Comparison of ENCODE assay signal across 20 mouse cellular contexts in genomic region chr8:86331383-86331782, GRCm38 (mm10).
DNase-seq lines count a peak whose midpoint lies in the region; ATAC-seq and TF ChIP-seq lines count a peak whose summit lies in the region.
"Had no signal": no experiment of that assay in that cellular context is flagged by ENCODE, and none has a peak within 500 bp of the region (broad histone marks: within the 10 kb centered on the region; RNA-seq: fewer than 3 reads in every experiment).

No protein-coding gene starts in this region.

- no peaks in the 10 kb centered on the region for H3K9me3 ChIP-seq in forebrain, embryonic 14.5 days (replicated peaks; ENCODE audit: control insufficient read depth, low read length)
- H3K9me3 ChIP-seq in forebrain, embryonic 16.5 days (ENCODE audit: control insufficient read depth, low read length) = no peaks in the 10 kb centered on the region
- no peaks in the 10 kb centered on the region for H3K9me3 ChIP-seq in lung, postnatal 0 days (ENCODE audit: low read length)
- H3K9me3 ChIP-seq: embryonic facial prominence, embryonic 13.5 days; embryonic facial prominence, embryonic 15.5 days; forebrain, embryonic 10.5 days had no signal

- no peak overlapping the region for H3K4me2 ChIP-seq in forebrain, embryonic 14.5 days (ENCODE audit: low read length)
- no peak overlapping the region for H3K4me2 ChIP-seq in forebrain, embryonic 16.5 days (ENCODE audit: low read length)
- H3K4me2 ChIP-seq in lung, postnatal 0 days (replicated peaks; ENCODE audit: low read depth, low read length) = no peak overlapping the region
- H3K4me2 ChIP-seq: embryonic facial prominence, embryonic 13.5 days; embryonic facial prominence, embryonic 15.5 days had no signal

- no peak overlapping the region for H3K4me3 ChIP-seq in forebrain, embryonic 14.5 days (ENCODE audit: low read depth, low read length)
- H3K4me3 ChIP-seq in forebrain, embryonic 16.5 days (replicated peaks; ENCODE audit: low read length) = no peak overlapping the region
- no peak overlapping the region for H3K4me3 ChIP-seq in lung, postnatal 0 days (ENCODE audit: low read depth, low read length)
- H3K4me3 ChIP-seq: embryonic facial prominence, embryonic 13.5 days; embryonic facial prominence, embryonic 15.5 days; erythroblast, embryonic 14.5 days; forebrain, embryonic 10.5 days had no signal

- 66% methylated on average over 6 of the region's 6 CpGs for WGBS in forebrain, embryonic 14.5 days
- 57% methylated on average over 6 of the region's 6 CpGs for WGBS in forebrain, embryonic 16.5 days
- WGBS in lung, postnatal 0 days = 35% methylated on average over 6 of the region's 6 CpGs

- DNase-seq in forebrain, embryonic 14.5 days (ENCODE audit: low spot score) = peak; percentile 39
- DNase-seq in lung, postnatal 0 days (ENCODE audit: low spot score) = peak; percentile 49
- no peak for DNase-seq in lung, postnatal 10 days
- DNase-seq in lung, postnatal 36 days = peak; percentile 18
- no peak for DNase-seq in lung, postnatal 4 days
- DNase-seq: adrenal gland, adult 2 months; adrenal gland, postnatal 10 days; adrenal gland, postnatal 25 days; cerebellum, adult 11 months; cerebellum, adult 18-20 months; cerebellum, adult 8-10 months; cerebellum, adult 9-11 months; cerebellum, postnatal 14 days; cerebellum, postnatal 36 days; embryo, embryonic 11 days had no signal

- H3K27ac ChIP-seq in forebrain, embryonic 14.5 days (ENCODE audit: low read depth, low read length) = no peak overlapping the region
- no peak overlapping the region for H3K27ac ChIP-seq in forebrain, embryonic 16.5 days (ENCODE audit: low read length)
- H3K27ac ChIP-seq in lung, postnatal 0 days (ENCODE audit: low read length) = no peak overlapping the region
- H3K27ac ChIP-seq: embryonic facial prominence, embryonic 13.5 days; embryonic facial prominence, embryonic 15.5 days; forebrain, embryonic 10.5 days had no signal

- no peaks in the 10 kb centered on the region for H3K36me3 ChIP-seq in forebrain, embryonic 14.5 days (ENCODE audit: control insufficient read depth, insufficient read depth, low read length)
- no peaks in the 10 kb centered on the region for H3K36me3 ChIP-seq in forebrain, embryonic 16.5 days (ENCODE audit: control insufficient read depth, insufficient read depth)
- H3K36me3 ChIP-seq in lung, postnatal 0 days (ENCODE audit: insufficient read depth, low read length) = no peaks in the 10 kb centered on the region
- H3K36me3 ChIP-seq: embryonic facial prominence, embryonic 13.5 days; embryonic facial prominence, embryonic 15.5 days; forebrain, embryonic 10.5 days had no signal

- peak; percentile 67 for TF ChIP-seq EP300 in lung, postnatal 0 days (IDR thresholded peaks at IDR 0.05)

- H3K27me3 ChIP-seq in forebrain, embryonic 14.5 days (replicated peaks; ENCODE audit: control insufficient read depth, insufficient read depth, low read length) = no peaks in the 10 kb centered on the region; the same call in 1 of the 2 replicates
- H3K27me3 ChIP-seq in forebrain, embryonic 16.5 days (replicated peaks; ENCODE audit: control insufficient read depth, insufficient read depth, low read length) = no peaks in the 10 kb centered on the region
- no peaks in the 10 kb centered on the region for H3K27me3 ChIP-seq in lung, postnatal 0 days (replicated peaks; ENCODE audit: insufficient read depth, low read length)
- H3K27me3 ChIP-seq: embryonic facial prominence, embryonic 13.5 days; embryonic facial prominence, embryonic 15.5 days had no signal

- no peak overlapping the region for H3K9ac ChIP-seq in forebrain, embryonic 14.5 days (ENCODE audit: low read length)
- no peak overlapping the region for H3K9ac ChIP-seq in forebrain, embryonic 16.5 days (replicated peaks; ENCODE audit: low read depth, low read length)
- H3K9ac ChIP-seq in lung, postnatal 0 days (replicated peaks; ENCODE audit: low read depth) = no peak overlapping the region
- H3K9ac ChIP-seq: embryonic facial prominence, embryonic 13.5 days; embryonic facial prominence, embryonic 15.5 days had no signal

- H3K4me1 ChIP-seq in forebrain, embryonic 14.5 days (ENCODE audit: control insufficient read depth, insufficient read depth, low read length) = peaks cover 8% of the 10 kb centered on the region
- peaks cover 14% of the 10 kb centered on the region for H3K4me1 ChIP-seq in forebrain, embryonic 16.5 days (replicated peaks; ENCODE audit: control insufficient read depth, insufficient read depth, low read length)
- no peaks in the 10 kb centered on the region for H3K4me1 ChIP-seq in lung, postnatal 0 days (ENCODE audit: insufficient read depth, low read depth, low read length)
- H3K4me1 ChIP-seq: embryonic facial prominence, embryonic 13.5 days; embryonic facial prominence, embryonic 15.5 days had no signal

- ATAC-seq in forebrain, embryonic 14.5 days = 0 out of 2 replicates have a peak, but pooled peaks have one; percentile 46
- ATAC-seq in forebrain, embryonic 16.5 days = no peak
- peak; percentile 73; the same call in 1 of the 2 replicates for ATAC-seq in lung, postnatal 0 days

- TF ChIP-seq CTCF in lung, postnatal 0 days (IDR thresholded peaks at IDR 0.05) = no peak

Comparison
In these comparisons a context has a peak if more than half of its experiments do, and no peak if none do; other contexts are left out.
1. DNase-seq: peak in forebrain, embryonic 14.5 days (single experiment), lung, postnatal 0 days (single experiment) and lung, postnatal 36 days (single experiment); none in lung, postnatal 10 days (single experiment) and lung, postnatal 4 days (0 of 2).